Mouse (Mus musculus): ENCODE measurements at regions not wholly inside any gene's neighbourhood (a gene's known extent, or its start where the extent isn't known, plus 50 kb on each side); places are given as distances from the start of the nearest gene placed in this dataset.

GRCm38 (mm10) chr14:58444496-58444895, 374.1 kb downstream of the Fgf9 start:
- ATAC-seq (replicated peaks; ENCODE audit: low read depth, poor library complexity, severe bottlenecking) = no peak

DNA sequence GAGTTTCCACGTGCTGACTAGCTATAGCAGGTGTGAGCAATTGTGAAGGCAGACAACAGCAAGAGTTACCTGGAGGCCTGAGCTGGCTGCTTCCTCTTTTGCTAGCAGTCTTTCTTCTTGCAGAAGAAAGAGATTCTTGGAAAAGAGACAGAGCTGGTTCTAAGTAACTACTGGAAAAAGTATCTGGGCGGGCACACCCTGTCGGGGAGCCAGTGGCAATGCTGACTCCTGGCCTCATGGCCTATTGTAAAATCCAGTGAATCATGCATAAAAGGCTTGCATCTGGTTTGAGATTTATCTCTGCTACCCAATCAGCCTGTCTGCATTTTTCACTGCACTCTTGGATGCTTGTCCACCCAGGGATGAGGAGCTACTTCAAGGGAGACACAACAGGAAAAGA, 372.2 kb downstream of the Fgf9 start:
- ATAC-seq (replicated peaks; ENCODE audit: low read depth, poor library complexity, severe bottlenecking) = no peak

- no peak for ATAC-seq (replicated peaks; ENCODE audit: low read depth, poor library complexity, severe bottlenecking)
Measured at GRCm38 (mm10) chr14:58439963-58440362, 369.6 kb downstream of the Fgf9 start.

DNA sequence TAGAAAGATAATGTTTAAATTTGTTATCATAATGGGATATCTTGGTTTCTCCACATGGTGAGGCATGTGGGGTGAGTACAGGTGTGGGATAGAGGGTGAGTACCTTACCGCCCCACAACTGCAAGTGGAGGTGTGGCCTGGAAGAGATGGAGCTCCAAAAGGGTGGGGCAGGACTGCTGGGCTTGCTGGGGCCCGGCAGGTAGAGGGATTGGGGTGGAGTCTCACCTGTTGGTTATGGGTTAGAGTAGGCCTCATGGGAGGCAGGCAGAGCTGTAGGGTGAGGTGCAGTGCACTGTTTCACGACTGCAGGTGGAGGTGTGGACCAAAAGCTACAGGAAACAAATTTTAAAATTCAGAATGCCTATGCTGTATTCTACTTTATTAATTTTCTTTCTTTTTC, 365.7 kb downstream of the Fgf9 start:
- no peak for ATAC-seq (replicated peaks; ENCODE audit: low read depth, poor library complexity, severe bottlenecking)

- no peak for ATAC-seq (replicated peaks; ENCODE audit: low read depth, poor library complexity, severe bottlenecking)
Measured at GRCm38 (mm10) chr14:58426472-58426871, 356.1 kb downstream of the Fgf9 start.

- ATAC-seq (replicated peaks; ENCODE audit: low read depth, poor library complexity, severe bottlenecking) = no peak
Measured at GRCm38 (mm10) chr14:58421904-58422303, 351.6 kb downstream of the Fgf9 start.

DNA sequence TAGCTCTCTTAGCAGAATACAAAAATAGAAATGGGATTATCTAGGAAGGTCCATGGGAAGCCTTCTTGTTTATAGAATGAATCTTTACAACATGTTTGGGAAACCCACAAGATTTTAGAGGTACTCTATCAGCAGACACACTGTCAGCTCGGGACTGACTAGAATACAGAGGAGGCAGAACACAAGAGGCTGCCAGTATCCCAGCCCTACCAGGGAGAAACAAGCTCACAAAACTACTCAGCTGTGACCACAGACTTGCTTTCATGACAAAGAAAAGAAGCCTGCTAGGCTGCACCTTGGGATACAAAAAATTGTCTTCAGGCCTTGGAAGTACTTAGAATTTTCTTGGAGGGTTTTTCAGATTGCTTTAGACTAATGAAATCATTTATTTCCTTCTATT, 347.2 kb downstream of the Fgf9 start:
- no peak for ATAC-seq (replicated peaks; ENCODE audit: low read depth, poor library complexity, severe bottlenecking)

DNA sequence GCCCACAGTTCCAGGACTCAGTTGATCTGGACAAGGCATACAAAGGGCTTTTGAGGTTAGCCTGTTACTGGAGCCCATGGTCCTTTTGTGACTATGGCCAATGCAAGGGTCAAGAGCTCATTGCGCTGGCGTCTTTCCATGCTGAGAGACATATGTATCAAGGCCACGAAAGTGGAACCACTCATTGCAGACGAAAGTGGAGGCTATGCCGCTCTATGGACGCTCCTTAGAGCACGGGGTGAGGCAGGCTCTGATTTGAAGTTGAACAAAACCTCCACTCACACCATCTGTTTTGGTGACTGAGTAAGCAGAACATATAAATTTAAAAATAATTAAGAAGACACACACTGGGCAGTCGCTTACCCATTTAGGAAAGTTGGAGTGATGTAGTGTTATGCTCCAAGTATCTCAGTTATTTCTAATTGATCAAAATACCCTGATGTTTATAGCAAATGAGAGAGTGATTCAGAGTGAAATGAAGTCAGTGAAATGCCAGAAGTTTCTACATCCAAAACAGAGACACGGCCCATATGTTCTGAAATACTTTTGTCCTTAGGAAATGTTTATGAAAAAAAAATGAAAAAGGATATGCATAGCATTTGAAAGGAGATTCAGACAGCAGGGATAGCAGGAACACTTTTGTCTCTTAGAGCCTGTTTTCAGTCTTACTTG, 321.8 kb downstream of the Fgf9 start:
- ATAC-seq (replicated peaks; ENCODE audit: low read depth, poor library complexity, severe bottlenecking) = no peak

DNA sequence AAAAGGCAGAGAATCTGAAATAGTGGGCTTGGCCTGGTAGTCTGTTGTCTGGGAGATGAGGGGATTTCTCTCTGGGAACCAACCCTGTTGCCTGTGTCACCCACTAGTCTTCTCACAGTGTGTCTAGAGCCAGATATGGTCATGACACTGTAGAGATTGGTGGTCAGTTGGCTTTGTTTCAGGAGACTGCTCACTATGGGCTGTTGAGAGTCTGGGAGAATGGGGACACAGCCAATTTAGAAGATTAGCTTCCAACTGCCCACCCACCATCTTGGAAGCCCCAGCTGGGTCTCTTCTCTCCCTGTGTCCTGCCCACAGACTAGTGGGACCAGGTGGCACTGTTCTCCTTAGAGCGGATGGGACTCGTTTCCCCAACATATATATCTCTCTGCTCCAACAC, 320.4 kb downstream of the Fgf9 start:
- ATAC-seq (replicated peaks; ENCODE audit: low read depth, poor library complexity, severe bottlenecking) = no peak

- ATAC-seq (replicated peaks; ENCODE audit: low read depth, poor library complexity, severe bottlenecking) = no peak
Measured at GRCm38 (mm10) chr14:58387348-58388000, 317.1 kb downstream of the Fgf9 start.

GRCm38 (mm10) chr14:58375056-58375455, 304.7 kb downstream of the Fgf9 start:
- no peak for ATAC-seq (replicated peaks; ENCODE audit: low read depth, poor library complexity, severe bottlenecking)

DNA sequence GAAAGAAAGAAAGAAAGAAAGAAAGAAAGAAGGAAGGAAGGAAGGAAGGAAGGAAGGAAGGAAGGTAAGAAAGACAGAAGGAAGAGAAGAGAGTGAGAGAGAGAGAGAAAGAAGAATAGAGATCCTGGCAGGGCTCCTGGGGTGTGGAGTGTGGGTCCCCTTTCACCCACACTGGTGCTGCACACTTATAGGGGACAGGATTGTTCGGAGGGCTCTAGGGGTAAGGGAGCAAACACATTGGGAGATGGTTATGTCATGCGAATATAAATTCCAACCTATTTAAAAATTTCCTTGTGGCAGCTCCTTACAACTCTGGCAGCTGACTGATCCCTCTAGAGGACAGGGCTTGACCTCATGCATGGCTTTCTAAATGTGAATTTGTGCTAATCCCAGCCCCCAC, 286.5 kb downstream of the Fgf9 start:
- ATAC-seq (replicated peaks; ENCODE audit: low read depth, poor library complexity, severe bottlenecking) = no peak

- no peak for ATAC-seq (replicated peaks; ENCODE audit: low read depth, poor library complexity, severe bottlenecking)
Measured at GRCm38 (mm10) chr14:58352986-58353385, 282.6 kb downstream of the Fgf9 start.

DNA sequence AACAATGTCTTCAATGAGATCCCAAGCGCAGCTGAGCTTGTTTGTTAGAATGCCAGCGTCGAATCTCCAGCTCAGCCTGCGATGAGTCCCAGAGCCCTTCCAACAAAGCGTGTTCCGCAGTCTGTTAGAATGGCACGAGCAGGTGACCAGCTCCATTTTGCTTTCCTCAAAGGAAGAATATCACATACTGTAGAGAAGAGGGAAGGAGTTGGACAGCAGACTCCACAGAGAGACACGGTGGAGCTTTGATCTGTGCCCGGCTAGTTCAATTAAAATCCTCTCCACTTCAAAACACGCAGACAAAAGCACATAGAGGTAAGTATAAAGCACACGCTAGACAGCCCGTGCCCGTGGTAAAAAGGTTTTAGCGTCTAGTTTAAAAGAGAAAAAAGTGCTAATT, 265.8 kb downstream of the Fgf9 start:
- no peak for ATAC-seq (replicated peaks; ENCODE audit: low read depth, poor library complexity, severe bottlenecking)

DNA sequence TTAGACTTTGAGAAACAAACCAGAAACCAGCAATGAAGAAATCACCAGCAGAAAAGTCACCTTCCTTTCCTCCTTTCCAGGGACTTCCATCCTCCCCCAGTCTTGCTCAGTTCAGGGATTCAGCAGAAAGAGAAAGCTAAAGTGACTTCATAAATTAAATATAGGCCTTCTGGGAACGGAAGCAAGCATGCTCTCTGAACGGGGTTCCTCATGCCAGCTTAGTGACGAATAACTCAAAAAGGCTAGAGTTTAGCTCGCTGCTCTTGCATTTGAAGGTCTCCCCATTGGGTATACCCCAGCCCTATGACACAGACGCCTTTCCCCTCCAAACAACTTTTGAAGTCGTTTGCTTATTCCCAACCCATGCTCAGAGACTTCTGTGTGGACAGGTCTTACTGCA, 252.8 kb downstream of the Fgf9 start:
- no peak for ATAC-seq (replicated peaks; ENCODE audit: low read depth, poor library complexity, severe bottlenecking)

DNA sequence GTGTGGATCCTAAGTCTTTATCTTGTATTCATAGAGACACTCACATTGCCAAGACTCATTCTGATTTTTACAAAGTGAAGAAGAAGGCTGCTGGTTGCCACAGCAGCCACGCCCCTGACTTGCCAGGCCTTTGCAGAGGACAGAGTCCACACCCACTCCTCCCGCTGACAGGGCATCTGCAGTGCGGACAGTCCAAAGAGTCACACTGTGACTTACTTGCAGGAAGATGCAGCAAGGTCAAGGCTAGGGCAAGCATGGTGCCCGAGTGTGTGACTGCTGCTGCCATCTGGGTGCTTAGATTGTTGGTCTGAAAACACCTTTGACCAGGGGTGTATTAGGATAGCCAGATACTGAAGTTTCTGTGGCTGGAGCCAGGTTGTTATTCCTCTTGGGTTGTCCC, 252.1 kb downstream of the Fgf9 start:
- ATAC-seq (replicated peaks; ENCODE audit: low read depth, poor library complexity, severe bottlenecking) = no peak

GRCm38 (mm10) chr14:58321875-58322274, 251.5 kb downstream of the Fgf9 start:
- no peak for ATAC-seq (replicated peaks; ENCODE audit: low read depth, poor library complexity, severe bottlenecking)

- peak; percentile 65 for ATAC-seq (replicated peaks; ENCODE audit: low read depth, poor library complexity, severe bottlenecking)
Measured at GRCm38 (mm10) chr14:58321234-58321633, 250.9 kb downstream of the Fgf9 start.

DNA sequence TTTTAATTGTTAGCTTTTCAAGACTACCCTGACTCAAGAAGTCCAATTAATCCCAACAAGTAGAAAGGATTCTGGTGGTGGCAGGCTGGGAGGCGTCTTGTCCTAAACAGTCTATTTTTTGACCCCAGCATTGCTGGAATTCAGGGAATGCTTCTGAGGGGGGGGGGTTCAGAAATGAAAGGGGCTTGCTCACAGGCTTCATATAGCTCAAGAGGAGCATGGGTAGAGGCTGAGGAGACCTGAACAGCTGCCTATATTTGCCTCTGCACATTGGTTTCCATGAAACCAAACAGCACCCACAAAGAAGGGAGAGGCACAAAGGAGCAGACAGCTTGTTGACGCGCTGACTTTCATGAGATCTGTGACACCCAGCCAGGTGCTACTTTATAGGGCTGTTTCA, 247.3 kb downstream of the Fgf9 start:
- ATAC-seq (replicated peaks; ENCODE audit: low read depth, poor library complexity, severe bottlenecking) = no peak

DNA sequence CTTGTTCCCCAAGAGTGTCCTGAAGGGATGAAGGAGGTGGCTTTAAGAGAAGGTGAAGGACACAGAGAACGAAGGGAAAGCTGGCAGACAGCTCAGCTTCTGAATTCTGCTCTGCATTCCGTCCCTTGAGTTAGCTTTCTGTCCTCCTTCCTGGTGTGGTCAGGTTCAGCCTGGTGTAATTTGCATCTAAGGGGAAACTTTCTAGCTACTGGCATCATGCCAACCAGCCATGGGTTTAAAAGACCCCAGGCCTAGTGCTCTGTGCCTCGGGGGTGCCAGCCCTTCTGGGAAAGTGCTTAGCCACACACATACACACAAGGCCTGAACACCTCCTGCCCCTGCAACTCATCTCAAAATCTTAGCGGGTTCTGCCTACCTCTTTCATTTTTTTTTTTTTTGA, 246.9 kb downstream of the Fgf9 start:
- ATAC-seq (replicated peaks; ENCODE audit: low read depth, poor library complexity, severe bottlenecking) = no peak

- no peak for ATAC-seq (replicated peaks; ENCODE audit: low read depth, poor library complexity, severe bottlenecking)
Measured at GRCm38 (mm10) chr14:58307695-58308094, 237.3 kb downstream of the Fgf9 start.

- no peak for ATAC-seq (replicated peaks; ENCODE audit: low read depth, poor library complexity, severe bottlenecking)
Measured at GRCm38 (mm10) chr14:58306832-58307521, 236.6 kb downstream of the Fgf9 start.
